28 mouse cellular contexts compared by ENCODE assay signal in genomic region chr13:76734013-76734412, GRCm38 (mm10).
"Had no signal": no experiment of that assay in that cellular context is flagged by ENCODE, and none has a peak within 500 bp of the region (broad histone marks: within the 10 kb centered on the region; RNA-seq: fewer than 3 reads in every experiment).

No protein-coding gene starts in this region.

- H3K27ac ChIP-seq: embryonic facial prominence, embryonic 10.5 days; embryonic facial prominence, embryonic 12.5 days; embryonic facial prominence, embryonic 13.5 days; embryonic facial prominence, embryonic 15.5 days; forebrain, embryonic 10.5 days; forebrain, embryonic 12.5 days; forebrain, embryonic 13.5 days; forebrain, embryonic 15.5 days; gastrocnemius, adult 2 months; heart, adult 2 months; heart, embryonic 10.5 days had no signal

- H3K9me3 ChIP-seq: embryonic facial prominence, embryonic 10.5 days; embryonic facial prominence, embryonic 12.5 days; embryonic facial prominence, embryonic 13.5 days; embryonic facial prominence, embryonic 15.5 days; forebrain, embryonic 10.5 days; forebrain, embryonic 12.5 days; forebrain, embryonic 13.5 days; forebrain, embryonic 15.5 days; heart, embryonic 10.5 days had no signal

- H3K4me3 ChIP-seq: embryonic facial prominence, embryonic 10.5 days; embryonic facial prominence, embryonic 12.5 days; embryonic facial prominence, embryonic 13.5 days; embryonic facial prominence, embryonic 15.5 days; erythroblast, embryonic 14.5 days; forebrain, embryonic 10.5 days; forebrain, embryonic 12.5 days; forebrain, embryonic 13.5 days; forebrain, embryonic 15.5 days; gastrocnemius, adult 2 months; heart, adult 2 months; heart, embryonic 10.5 days had no signal

- DNase-seq: cerebellum, adult 9-10 months; cerebellum, adult 9-11 months; cerebellum, postnatal 10 days; cerebellum, postnatal 14 days; cerebellum, postnatal 25 days; cerebellum, postnatal 36 days; embryo, embryonic 11 days; forebrain, postnatal 0 days; gastrocnemius, adult 2 months; gastrocnemius, postnatal 10 days; gastrocnemius, postnatal 14 days; gastrocnemius, postnatal 25 days; gastrocnemius, postnatal 36 days; heart, adult 11 months; heart, adult 18-20 months; heart, adult 2 months had no signal

- H3K36me3 ChIP-seq: embryonic facial prominence, embryonic 10.5 days; embryonic facial prominence, embryonic 12.5 days; embryonic facial prominence, embryonic 13.5 days; embryonic facial prominence, embryonic 15.5 days; forebrain, embryonic 10.5 days; forebrain, embryonic 12.5 days; forebrain, embryonic 15.5 days; heart, embryonic 10.5 days had no signal

- H3K27me3 ChIP-seq: embryonic facial prominence, embryonic 12.5 days; embryonic facial prominence, embryonic 13.5 days; embryonic facial prominence, embryonic 15.5 days; forebrain, embryonic 12.5 days; forebrain, embryonic 13.5 days; forebrain, embryonic 15.5 days had no signal

- H3K4me2 ChIP-seq: embryonic facial prominence, embryonic 12.5 days; embryonic facial prominence, embryonic 13.5 days; embryonic facial prominence, embryonic 15.5 days; forebrain, embryonic 12.5 days; forebrain, embryonic 13.5 days; forebrain, embryonic 15.5 days had no signal

- H3K9ac ChIP-seq: embryonic facial prominence, embryonic 12.5 days; embryonic facial prominence, embryonic 13.5 days; embryonic facial prominence, embryonic 15.5 days; forebrain, embryonic 12.5 days; forebrain, embryonic 13.5 days; forebrain, embryonic 15.5 days; forebrain, postnatal 0 days had no signal

- H3K4me1 ChIP-seq: embryonic facial prominence, embryonic 10.5 days; embryonic facial prominence, embryonic 12.5 days; embryonic facial prominence, embryonic 13.5 days; embryonic facial prominence, embryonic 15.5 days; forebrain, embryonic 10.5 days; forebrain, embryonic 12.5 days; forebrain, embryonic 13.5 days; forebrain, embryonic 15.5 days; heart, embryonic 10.5 days had no signal

- ATAC-seq: forebrain, embryonic 13.5 days; forebrain, embryonic 14.5 days; forebrain, embryonic 15.5 days; forebrain, embryonic 16.5 days; forebrain, postnatal 0 days had no signal
